Mouse (Mus musculus) erythroblast, adult 5-6 weeks (primary cell): Measurements from ENCODE around the gene Itgax. TPM values are rescaled to one million over a fixed set of nuclear protein-coding genes. Genes with fewer than 3 reads are reported as not detected.

ENCODE experiments used
- ATAC-seq: replicated peaks from 2 replicates; pipeline ENCODE4 v1.8.0; 2016; ENCODE audit warnings: moderate number of reproducible peaks, mild to moderate bottlenecking, moderate TSS enrichment, inconsistent platforms; ENCODE audit not compliant: poor library complexity, low FRiP score, severe bottlenecking
- total RNA-seq, 2 experiments: library from RNA; stranded (forward) in 1 of 2; stranded (reverse) in 1 of 2; fragments of 150-400 nt in 1 of 2; fragments of 200-764, 138-1000 nt in 1 of 2; gene quantifications; 2 replicates each; pipeline versions ENCODE4 v1.2.3 to v1.2.4; 2015 to 2017; ENCODE audit warnings: low replicate concordance in 2 of 2

The Itgax gene
- 0.21 and 0.38 TPM in 2 replicates for total RNA-seq (2015; ENCODE audit: low replicate concordance)
- 1.4 and 1.5 TPM in 2 replicates for total RNA-seq (2017; ENCODE audit: low replicate concordance)

GRCm38 (mm10) chr7:128128741-128129720, at the start of gene Itgax:
Itgax (plus strand) TSS chr7:128129547.
- ATAC-seq: no peak

GRCm38 (mm10) chr7:128080012-128080411, 49.3 kb upstream of the Itgax start:
- no peak for ATAC-seq

- ATAC-seq: no peak
These were observed 40.2 kb upstream of the Itgax start for GRCm38 (mm10) chr7:128089141-128089540.

- ATAC-seq: no peak
These were observed 31.2 kb upstream of the Itgax start for GRCm38 (mm10) chr7:128098135-128098534.

- ATAC-seq: no peak
These were observed 28.5 kb upstream of the Itgax start for GRCm38 (mm10) chr7:128100742-128101357.

- no peak for ATAC-seq
These were observed 24.1 kb upstream of the Itgax start for GRCm38 (mm10) chr7:128105246-128105645.

- no peak for ATAC-seq
These were observed 21.9 kb upstream of the Itgax start for GRCm38 (mm10) chr7:128107462-128107861.

- no peak for ATAC-seq
These were observed 19.0 kb upstream of the Itgax start for GRCm38 (mm10) chr7:128110314-128110713.

- no peak for ATAC-seq
These were observed 17.2 kb upstream of the Itgax start for GRCm38 (mm10) chr7:128112131-128112530.

- no peak for ATAC-seq
These were observed 14.8 kb upstream of the Itgax start for GRCm38 (mm10) chr7:128114371-128115105.

GRCm38 (mm10) chr7:128115211-128115958, 14.0 kb upstream of the Itgax start:
- no peak for ATAC-seq

GRCm38 (mm10) chr7:128116396-128116795, 13.0 kb upstream of the Itgax start:
- no peak for ATAC-seq

GRCm38 (mm10) chr7:128119726-128120490, 9.4 kb upstream of the Itgax start:
- no peak for ATAC-seq

- no peak for ATAC-seq
These were observed 2.8 kb downstream of the Itgax start for GRCm38 (mm10) chr7:128132148-128132547.

- no peak for ATAC-seq
These were observed 4.2 kb downstream of the Itgax start for GRCm38 (mm10) chr7:128133596-128133995.

GRCm38 (mm10) chr7:128136927-128137326, 7.6 kb downstream of the Itgax start:
- ATAC-seq: no peak

GRCm38 (mm10) chr7:128139611-128140010, 10.3 kb downstream of the Itgax start:
- ATAC-seq: no peak

- ATAC-seq: no peak
These were observed 21.6 kb downstream of the Itgax start for GRCm38 (mm10) chr7:128150970-128151369.

- no peak for ATAC-seq
These were observed 24.7 kb downstream of the Itgax start, which contains the start of gene Itgad for GRCm38 (mm10) chr7:128154076-128154475. Itgad (plus strand) TSS chr7:128154376.
